Mouse (Mus musculus): ENCODE measurements around the gene Agfg1. TPM values are rescaled to one million over a fixed set of nuclear protein-coding genes. Genes with fewer than 3 reads are reported as not detected.
"Not testable (repeated sequence)": the region's sequence is repeated elsewhere in the genome, so short reads cannot be mapped to it uniquely, and the experiment has no call there.

The Agfg1 gene
- polyA plus RNA-seq, 1 experiment from 2014 or later: 25.7 TPM

DNA sequence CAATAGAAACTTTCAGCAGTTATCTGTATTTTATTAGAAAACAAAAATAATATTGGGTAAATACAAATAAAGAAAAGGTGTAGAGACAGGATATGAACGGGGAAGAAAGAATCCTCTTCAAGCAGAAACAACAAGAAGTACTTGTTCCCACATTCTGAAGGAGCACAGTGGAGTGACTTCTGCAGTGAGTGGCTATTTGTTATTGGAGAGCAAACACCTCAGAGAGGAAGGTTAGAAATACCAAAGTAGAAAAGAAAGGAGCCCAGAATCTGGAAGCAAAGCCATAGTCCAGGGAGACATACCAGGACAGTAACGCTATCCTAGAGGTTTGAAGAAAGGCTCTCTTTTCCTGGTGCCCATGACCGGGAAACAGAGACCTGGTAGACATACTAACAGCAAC, 91.3 kb downstream of the Agfg1 start:
- not testable (repeated sequence) for ATAC-seq (ENCODE audit: insufficient number of reproducible peaks, low FRiP score, low TSS enrichment, low read depth); H3K4me1 ChIP-seq; H3K27ac ChIP-seq; H3K27me3 ChIP-seq; H3K36me3 ChIP-seq; H3K4me2 ChIP-seq; H3K9me3 ChIP-seq; H3K4me3 ChIP-seq; H3K9ac ChIP-seq
- WGBS: 80% methylated on average over 1 of the region's 3 CpGs

DNA sequence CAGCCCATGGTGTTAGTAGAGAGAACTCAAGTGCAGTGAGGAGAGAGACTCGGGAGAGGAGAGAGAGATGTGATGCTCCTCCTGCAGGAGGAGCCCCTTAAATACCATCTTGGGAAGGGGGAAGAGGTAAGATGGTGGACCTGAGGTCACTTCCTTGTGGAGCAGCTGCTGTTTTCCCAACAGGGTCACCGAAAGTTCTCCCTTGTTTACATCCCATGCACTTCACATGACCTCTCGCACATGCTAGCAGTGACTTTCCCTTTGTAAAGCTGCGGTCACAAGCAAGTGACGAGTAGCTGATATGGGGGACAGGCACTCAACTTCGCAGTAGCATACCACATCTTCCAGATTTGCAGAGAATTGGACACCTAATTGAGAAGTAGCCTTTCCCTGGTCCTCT, 92.0 kb downstream of the Agfg1 start, which contains the start of gene Gm6217:
Gm6217 (minus strand) TSS at position 74 of the 400 bp plus-strand sequence.
- H3K36me3 ChIP-seq; ATAC-seq (ENCODE audit: insufficient number of reproducible peaks, low FRiP score, low TSS enrichment, low read depth); H3K4me1 ChIP-seq; H3K27me3 ChIP-seq; H3K27ac ChIP-seq; H3K4me3 ChIP-seq; H3K9me3 ChIP-seq; H3K4me2 ChIP-seq; H3K9ac ChIP-seq: not testable (repeated sequence)
- WGBS: no CpG with 5 or more reads among the region's 6 CpGs

DNA sequence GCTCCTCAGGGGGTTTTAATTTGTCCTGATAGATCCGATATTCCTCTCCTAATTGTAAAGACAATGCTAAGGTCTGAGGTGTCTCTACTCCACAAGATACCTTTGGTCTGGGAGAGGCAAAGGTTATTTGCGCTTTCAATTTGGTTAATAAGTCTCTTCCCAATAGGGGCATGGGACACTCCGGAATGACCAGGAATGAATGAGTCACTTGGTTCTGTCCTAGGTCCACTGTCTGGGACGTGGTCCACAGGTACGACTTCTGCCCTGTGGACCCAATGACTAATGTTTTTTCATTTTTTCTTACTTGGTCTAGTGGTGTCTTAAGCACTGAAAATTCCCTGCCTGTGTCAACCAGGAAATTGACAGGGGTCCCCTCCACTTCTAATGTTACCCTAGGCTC, 99.4 kb downstream of the Agfg1 start:
- WGBS: 92% methylated on average over 5 of the region's 5 CpGs
- Histone ChIP-seq H3K27ac (no peak overlapping the region), H3K4me3 (no peak overlapping the region), H3K4me2 (no peak overlapping the region), H3K4me1 (no peaks in the 10 kb centered on the region), H3K36me3 (no peaks in the 10 kb centered on the region), H3K27me3 (no peaks in the 10 kb centered on the region), H3K9ac (no peak overlapping the region), H3K9me3 (no peaks in the 10 kb centered on the region)
- no peak for ATAC-seq (ENCODE audit: insufficient number of reproducible peaks, low FRiP score, low TSS enrichment, low read depth)

GRCm38 (mm10) chr1:82942505-82942904, 103.2 kb downstream of the Agfg1 start:
- H3K9ac ChIP-seq; H3K27me3 ChIP-seq; H3K4me2 ChIP-seq; H3K27ac ChIP-seq; H3K4me1 ChIP-seq; H3K4me3 ChIP-seq; H3K36me3 ChIP-seq; ATAC-seq (ENCODE audit: insufficient number of reproducible peaks, low FRiP score, low TSS enrichment, low read depth); H3K9me3 ChIP-seq: not testable (repeated sequence)
- WGBS: 94% methylated on average over 2 of the region's 2 CpGs

- not testable (repeated sequence) for H3K9me3 ChIP-seq; H3K4me2 ChIP-seq; ATAC-seq (ENCODE audit: insufficient number of reproducible peaks, low FRiP score, low TSS enrichment, low read depth); H3K36me3 ChIP-seq; H3K4me3 ChIP-seq; H3K4me1 ChIP-seq; H3K27me3 ChIP-seq; H3K27ac ChIP-seq; H3K9ac ChIP-seq
- WGBS: no CpG with 5 or more reads among the region's 6 CpGs
Observed at GRCm38 (mm10) chr1:82943295-82943694, 104.0 kb downstream of the Agfg1 start, which contains the start of gene A030003K21Rik. Gene A030003K21Rik, minus strand, starts transcription at chr1:82943388.

GRCm38 (mm10) chr1:82946029-82946428, 106.7 kb downstream of the Agfg1 start:
- WGBS: 92% methylated on average over 2 of the region's 2 CpGs

DNA sequence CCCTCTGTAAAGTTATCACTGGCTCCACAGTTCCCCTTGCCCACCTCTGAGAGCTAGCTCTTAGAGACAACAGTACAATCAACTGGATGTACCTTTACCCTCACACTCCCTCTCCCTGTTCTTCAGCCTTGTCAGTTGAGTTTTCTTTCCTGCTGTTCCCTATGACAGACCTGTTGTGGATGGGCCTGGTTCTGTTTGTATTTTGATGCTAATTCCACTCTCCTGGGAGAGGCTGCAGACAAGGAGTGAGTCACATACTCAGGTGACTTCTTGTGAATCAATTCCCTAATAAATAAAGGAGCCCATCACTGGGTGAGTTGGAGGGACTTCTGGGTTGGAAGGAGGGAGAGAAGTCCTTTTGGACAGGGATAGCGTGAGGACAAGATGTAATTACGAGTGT, 109.3 kb downstream of the Agfg1 start:
- ATAC-seq (ENCODE audit: insufficient number of reproducible peaks, low FRiP score, low TSS enrichment, low read depth): no peak
- Histone ChIP-seq H3K36me3 (no peaks in the 10 kb centered on the region), H3K4me1 (no peaks in the 10 kb centered on the region), H3K27me3 (no peaks in the 10 kb centered on the region), H3K9me3 (no peaks in the 10 kb centered on the region), H3K4me2 (no peak overlapping the region), H3K4me3 (no peak overlapping the region), H3K9ac (no peak overlapping the region), H3K27ac (no peak overlapping the region)
- 80% methylated on average over 2 of the region's 2 CpGs for WGBS

More at GRCm38 (mm10) chr1:82946029-82946428, 106.7 kb downstream of the Agfg1 start:
- not testable (repeated sequence) for ATAC-seq (ENCODE audit: insufficient number of reproducible peaks, low FRiP score, low TSS enrichment, low read depth); H3K9me3 ChIP-seq; H3K9ac ChIP-seq; H3K27ac ChIP-seq; H3K4me3 ChIP-seq; H3K4me1 ChIP-seq; H3K4me2 ChIP-seq; H3K27me3 ChIP-seq; H3K36me3 ChIP-seq

Small RNA genes lying within 50 kb of the gene (microRNA-seq; reads per million reads assigned to microRNA genes)
- not detected for gene Gm22396

Other genes starting within 250 kb of the Agfg1 start
- 191 and 197 TPM in 2 replicates for gene Mff, start 114.6 kb upstream of the Agfg1 start, polyA plus RNA-seq (2015; fragmentation: Nextera tagmentation; extraction: Ambion mirVana)
- 0.11 TPM in 1 of 2 replicates, not detected in the other for gene Tm4sf20, start 71.0 kb upstream of the Agfg1 start, polyA plus RNA-seq (2015; fragmentation: Nextera tagmentation; extraction: Ambion mirVana)
- gene Gm47791, start 68.2 kb upstream of the Agfg1 start, polyA plus RNA-seq (2015; fragmentation: Nextera tagmentation; extraction: Ambion mirVana): not detected in 2 replicates
- 0.19 TPM in 1 of 2 replicates, not detected in the other for gene A030005L19Rik, start 73.8 kb downstream of the Agfg1 start, polyA plus RNA-seq (2015; fragmentation: Nextera tagmentation; extraction: Ambion mirVana)
- gene A030014E15Rik, start 85.4 kb downstream of the Agfg1 start, polyA plus RNA-seq (2015; fragmentation: Nextera tagmentation; extraction: Ambion mirVana): not detected in 2 replicates
- gene Gm6217, start 91.9 kb downstream of the Agfg1 start, polyA plus RNA-seq (2015; fragmentation: Nextera tagmentation; extraction: Ambion mirVana): not detected in 2 replicates
- not detected in 2 replicates for gene A030003K21Rik, start 103.9 kb downstream of the Agfg1 start, polyA plus RNA-seq (2015; fragmentation: Nextera tagmentation; extraction: Ambion mirVana)
- gene Gm7544, start 116.5 kb downstream of the Agfg1 start, polyA plus RNA-seq (2015; fragmentation: Nextera tagmentation; extraction: Ambion mirVana): not detected in 2 replicates
- gene Gm47955, start 120.8 kb downstream of the Agfg1 start, polyA plus RNA-seq (2015; fragmentation: Nextera tagmentation; extraction: Ambion mirVana): not detected in 2 replicates
- gene Gm47959, start 161.1 kb downstream of the Agfg1 start, polyA plus RNA-seq (2015; fragmentation: Nextera tagmentation; extraction: Ambion mirVana): not detected in 2 replicates
- 0.45 and 0.70 TPM in 2 replicates for gene Slc19a3, start 199.0 kb downstream of the Agfg1 start, polyA plus RNA-seq (2015; fragmentation: Nextera tagmentation; extraction: Ambion mirVana)
- gene Krtap28-10, start 203.0 kb downstream of the Agfg1 start, polyA plus RNA-seq (2015; fragmentation: Nextera tagmentation; extraction: Ambion mirVana): not detected in 2 replicates
- gene Gm47969, start 205.4 kb downstream of the Agfg1 start, polyA plus RNA-seq (2015; fragmentation: Nextera tagmentation; extraction: Ambion mirVana): not detected in 2 replicates
- not detected in 2 replicates for gene A030005K14Rik, start 219.9 kb downstream of the Agfg1 start, polyA plus RNA-seq (2015; fragmentation: Nextera tagmentation; extraction: Ambion mirVana)
- gene Krtap28-13, start 221.4 kb downstream of the Agfg1 start, polyA plus RNA-seq (2015; fragmentation: Nextera tagmentation; extraction: Ambion mirVana): not detected in 2 replicates